Mouse (Mus musculus): Measurements from ENCODE around the gene Pkdcc.

Pkdcc gene

GRCm38 (mm10) chr17:83213228-83213915 lies 1.7 kb upstream of the Pkdcc start:
- no peak for DNase-seq

- DNase-seq = no peak
Observed at GRCm38 (mm10) chr17:83214161-83214592, 915 bp upstream of the Pkdcc start.

DNA sequence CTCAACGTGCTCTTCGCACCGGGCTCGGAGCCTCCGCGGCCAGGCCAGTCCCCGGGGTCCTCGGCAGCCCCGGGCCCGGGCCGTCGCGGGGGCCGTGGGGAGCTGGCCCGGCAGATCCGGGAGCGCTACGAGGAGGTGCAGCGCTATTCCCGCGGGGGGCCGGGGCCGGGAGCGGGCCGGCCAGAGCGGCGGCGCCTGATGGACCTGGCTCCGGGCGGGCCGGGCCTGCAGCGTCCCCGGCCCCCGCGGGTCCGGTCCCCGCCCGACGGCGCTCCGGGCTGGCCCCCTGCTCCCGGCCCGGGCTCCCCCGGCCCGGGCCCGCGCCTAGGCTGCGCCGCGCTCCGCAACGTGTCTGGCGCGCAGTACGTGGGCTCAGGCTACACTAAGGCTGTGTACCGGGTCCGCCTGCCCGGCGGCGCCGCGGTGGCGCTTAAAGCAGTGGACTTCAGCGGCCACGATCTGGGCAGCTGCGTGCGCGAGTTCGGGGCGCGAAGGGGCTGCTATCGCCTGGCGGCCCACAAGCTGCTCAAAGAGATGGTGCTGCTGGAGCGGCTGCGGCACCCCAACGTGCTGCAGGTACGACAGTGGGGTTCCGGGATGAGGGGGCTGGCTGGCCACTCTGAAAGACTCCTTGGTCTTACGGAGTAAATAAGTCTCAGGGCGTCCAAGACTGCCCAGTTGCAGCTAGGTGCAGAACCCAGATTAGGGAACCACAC lies 595 bp downstream of the Pkdcc start:
- DNase-seq = peak; percentile 22

- no peak for DNase-seq
Observed at GRCm38 (mm10) chr17:83216251-83216919, 1.3 kb downstream of the Pkdcc start.

DNA sequence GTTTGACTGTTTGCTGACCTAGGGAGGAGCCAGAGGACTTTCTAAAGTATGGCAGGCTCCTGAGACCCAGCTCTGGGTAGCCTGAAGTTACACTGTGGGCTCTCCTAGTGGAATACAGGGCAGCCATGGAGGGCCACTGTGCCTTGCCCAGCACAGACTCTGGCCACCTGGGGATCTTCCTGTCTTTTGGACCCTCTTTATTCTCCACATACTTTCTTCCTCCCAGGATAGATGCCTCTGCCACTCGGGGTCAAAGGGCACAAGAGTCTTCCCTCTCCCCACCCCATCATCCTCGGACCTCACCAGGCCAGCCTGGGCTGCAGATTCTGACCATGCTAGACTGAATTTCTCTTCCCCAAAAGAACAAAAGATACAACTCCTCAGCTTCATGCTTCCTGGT lies 3.1 kb downstream of the Pkdcc start:
- no peak for DNase-seq

DNA sequence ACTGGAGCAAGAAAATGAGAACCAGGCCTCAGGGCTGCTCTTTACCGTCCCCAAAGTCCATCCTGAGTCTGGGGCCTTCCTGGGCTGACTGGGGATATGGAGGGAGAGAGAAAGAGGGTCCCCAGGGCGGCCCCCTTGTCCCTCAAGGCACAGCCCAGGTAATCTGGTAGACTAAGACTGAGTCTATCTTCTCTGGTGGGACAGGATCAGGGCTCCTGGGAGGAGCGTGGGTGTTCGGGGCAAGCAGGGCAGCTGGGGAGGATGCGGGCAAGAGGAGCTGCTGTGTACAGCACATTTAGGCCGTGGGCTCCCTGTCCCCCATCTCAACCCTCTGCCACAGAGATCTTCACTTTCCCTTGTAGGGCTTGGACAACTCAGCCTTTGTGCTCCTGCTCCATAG lies 3.6 kb downstream of the Pkdcc start:
- DNase-seq = no peak

DNA sequence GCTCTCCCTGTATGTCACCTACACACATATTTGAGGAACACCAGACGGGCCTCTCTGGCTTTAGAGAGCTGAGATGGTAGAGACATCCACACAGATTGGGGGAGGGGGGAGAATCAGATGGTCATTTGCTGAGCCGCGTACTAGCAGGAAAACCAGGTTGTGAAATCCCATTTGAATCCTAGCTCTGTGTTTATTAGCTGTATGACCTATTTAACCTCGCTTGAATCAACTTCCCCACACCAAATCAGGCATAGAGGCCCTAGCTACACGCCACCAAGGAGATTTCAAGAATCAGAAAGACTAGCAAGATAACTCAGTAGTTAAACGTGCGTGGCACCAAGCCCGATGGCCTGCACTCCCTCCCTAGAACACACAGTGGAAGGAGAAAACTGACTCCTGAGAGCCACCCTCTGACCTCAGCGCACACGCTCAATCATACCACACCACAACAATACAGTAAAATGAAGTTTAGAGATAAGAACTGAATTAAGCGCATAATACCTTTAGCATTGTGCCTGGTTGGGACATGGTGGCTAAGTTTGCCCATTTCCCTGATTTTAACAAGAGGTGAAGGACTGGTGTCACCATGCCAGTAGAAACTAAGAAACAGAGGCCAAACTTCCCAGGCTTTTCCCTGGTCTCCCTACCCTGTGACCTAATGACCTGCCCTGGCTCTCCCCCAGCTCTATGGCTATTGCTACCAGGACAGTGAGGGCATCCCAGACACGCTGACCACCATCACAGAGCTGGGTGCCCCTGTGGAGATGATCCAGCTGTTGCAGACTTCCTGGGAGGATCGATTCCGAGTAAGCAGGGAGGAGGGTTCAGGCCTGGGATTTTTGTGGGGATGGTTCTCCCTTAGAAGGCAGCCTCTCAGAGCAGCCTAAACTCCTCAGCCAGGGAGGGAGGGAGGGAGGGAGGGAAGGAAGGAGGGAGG lies 4.5 kb downstream of the Pkdcc start:
- DNase-seq = no peak

GRCm38 (mm10) chr17:83220954-83221538 lies 6.0 kb downstream of the Pkdcc start:
- no peak for DNase-seq

DNA sequence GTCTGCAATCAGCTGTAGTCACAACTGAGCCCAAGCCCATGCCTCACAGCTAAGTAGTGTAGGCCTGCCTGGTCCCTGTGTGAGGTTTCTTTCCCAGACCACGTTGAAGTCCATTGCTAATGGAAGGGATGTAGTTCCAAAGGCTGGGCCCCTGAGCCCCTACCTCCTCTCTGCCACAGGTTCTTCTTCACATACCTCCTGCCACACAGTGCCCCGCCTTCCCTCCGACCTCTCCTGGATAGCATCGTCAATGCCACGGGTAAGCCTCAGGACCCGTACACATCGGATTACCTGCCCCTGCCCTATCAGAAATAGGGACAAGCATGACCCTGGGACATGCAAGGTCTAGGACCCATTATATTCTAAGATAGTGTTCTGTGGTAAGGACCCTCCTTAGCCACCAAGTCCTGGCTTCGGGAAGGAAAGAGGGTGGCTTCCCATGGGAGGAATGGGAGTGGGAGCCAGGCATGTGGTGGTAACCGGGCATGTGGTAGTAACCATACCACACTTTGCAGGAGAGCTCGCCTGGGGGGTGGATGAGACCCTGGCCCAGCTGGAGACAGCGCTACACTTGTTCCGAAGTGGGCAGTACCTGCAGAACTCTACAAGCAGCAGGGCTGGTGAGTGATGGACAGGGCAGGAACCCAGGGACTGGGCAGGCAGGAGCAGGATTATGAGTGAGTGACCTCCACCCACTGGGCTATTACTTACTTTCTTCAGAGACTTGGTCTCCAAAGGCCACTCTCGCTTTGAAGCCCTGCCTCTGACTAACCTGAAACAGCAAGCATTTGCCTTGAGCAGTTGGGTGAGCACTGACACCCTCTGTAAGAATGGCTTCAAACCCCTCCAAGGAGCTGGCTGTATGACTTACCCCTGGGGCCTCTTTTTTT lies 6.8 kb downstream of the Pkdcc start:
- DNase-seq = no peak

DNA sequence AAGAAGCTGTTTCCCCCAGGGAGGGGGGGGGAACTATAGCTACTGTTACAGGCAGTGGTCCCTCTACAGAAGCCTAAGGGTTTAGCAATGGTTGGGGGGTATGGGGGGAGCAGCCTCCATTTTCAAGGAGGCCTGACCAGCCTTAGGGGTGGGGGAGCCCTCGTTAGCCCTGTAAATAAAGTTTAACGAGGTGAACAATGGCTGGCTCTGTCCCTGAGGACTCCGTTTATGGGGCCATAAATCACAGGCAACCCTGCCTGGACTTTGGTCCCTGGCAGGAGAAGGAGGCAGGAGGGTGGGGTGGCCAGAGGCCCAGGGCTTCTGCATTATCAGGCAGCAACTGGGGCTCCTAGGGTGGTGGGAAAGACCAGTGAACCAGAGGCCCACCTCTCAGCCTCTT lies 7.6 kb downstream of the Pkdcc start:
- no peak for DNase-seq

DNA sequence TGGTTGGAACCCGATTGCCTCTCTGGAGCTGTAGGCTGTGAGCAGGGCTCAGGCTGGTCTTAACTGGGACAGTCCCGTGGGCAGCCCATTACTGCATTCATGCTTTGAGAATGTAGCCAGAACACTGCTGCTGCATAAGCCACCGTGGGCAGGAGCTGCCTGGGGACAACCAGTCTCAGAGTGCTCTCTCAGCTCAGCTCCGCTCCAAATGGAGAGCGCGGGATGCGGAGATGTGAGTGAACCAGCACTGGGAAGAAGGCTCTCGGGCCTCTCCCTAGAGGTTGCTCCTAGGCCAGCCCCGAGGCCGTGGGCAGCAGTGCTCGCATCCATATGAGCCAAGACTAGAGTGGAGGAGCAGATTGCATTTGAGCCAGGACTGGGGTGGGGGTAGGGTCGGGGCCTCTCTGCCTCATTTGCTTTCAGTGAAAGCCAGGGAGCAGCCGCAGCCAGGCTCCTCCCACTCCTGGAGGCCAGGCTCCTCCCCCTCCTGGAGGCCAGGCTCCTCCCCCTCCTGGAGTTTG lies 9.4 kb downstream of the Pkdcc start:
- DNase-seq = no peak

DNA sequence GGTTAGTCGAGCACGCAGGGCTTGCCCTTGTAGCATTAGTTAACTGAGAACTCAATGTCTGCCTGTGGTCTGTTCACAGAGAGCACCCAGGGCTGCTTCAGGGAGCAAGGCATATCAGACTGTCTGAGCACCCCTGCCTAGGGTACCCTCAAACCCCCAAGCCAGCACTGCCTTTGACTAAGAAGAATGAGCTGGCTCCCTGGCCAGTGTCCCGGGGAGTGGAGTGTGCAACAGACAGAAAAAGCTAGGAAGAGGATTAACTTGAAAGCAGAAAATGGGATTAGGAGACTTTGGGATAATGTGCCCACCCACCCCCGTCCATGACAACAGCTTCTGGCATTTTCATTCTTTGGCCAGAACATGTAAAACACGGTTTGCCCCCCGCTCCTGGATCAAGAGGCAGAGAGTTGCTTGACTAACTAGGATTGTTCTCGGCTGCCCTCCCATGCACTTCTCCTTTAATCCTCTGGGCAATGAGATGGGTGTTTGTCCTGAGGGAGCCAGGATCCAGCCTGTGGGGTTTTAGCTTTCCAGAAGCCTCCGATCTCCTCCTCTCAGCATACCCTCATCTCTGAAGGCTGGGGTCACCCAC lies 11.4 kb downstream of the Pkdcc start:
- DNase-seq = no peak

DNA sequence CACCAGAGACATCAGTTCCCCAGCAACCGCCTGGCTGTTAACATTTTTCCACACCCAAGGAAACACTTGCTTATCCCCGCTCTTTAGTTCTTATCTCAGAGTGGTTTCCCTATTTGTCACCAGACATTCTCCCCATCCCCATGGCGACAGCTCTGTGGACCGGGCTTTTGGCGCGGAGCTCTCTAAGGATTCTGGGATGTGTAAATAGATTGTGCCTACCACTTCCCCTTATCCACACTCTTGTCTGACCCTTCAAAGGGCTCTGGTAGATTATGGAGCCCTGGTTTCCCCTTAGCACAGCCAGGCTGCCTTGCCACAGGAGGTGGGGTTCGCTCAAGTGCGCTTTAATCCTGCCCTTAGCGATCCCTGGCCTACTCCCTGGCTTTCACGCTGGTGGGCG lies 16.3 kb downstream of the Pkdcc start:
- DNase-seq = no peak

GRCm38 (mm10) chr17:83235227-83235626 lies 20.1 kb downstream of the Pkdcc start:
- DNase-seq = peak; percentile 39

GRCm38 (mm10) chr17:83236202-83236601 lies 21.1 kb downstream of the Pkdcc start:
- DNase-seq = no peak

GRCm38 (mm10) chr17:83238123-83239058 lies 23.3 kb downstream of the Pkdcc start:
- DNase-seq = no peak

GRCm38 (mm10) chr17:83244502-83244901 lies 29.4 kb downstream of the Pkdcc start:
- DNase-seq = no peak

- DNase-seq = no peak
Observed at GRCm38 (mm10) chr17:83245460-83245859, 30.4 kb downstream of the Pkdcc start.

DNA sequence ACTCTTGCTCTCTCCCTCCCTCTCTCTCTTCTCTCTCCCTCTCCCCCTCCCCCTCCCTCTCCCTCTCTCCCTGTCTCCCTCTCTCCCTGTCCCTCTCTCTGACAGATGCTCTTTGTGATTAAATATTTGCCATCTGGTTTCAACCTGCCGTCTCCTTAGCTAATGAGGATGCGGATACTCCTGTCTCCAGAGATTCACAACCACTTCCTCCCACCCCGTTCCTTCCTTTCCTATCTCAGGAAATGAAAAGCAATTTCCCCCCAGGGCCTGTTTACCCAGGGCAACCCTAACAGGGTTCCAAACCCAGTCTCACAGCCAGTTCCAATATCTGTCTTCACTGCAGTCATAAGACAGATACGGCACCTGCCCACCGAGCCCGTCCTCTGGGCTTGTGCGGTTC lies 31.0 kb downstream of the Pkdcc start:
- DNase-seq = no peak

DNA sequence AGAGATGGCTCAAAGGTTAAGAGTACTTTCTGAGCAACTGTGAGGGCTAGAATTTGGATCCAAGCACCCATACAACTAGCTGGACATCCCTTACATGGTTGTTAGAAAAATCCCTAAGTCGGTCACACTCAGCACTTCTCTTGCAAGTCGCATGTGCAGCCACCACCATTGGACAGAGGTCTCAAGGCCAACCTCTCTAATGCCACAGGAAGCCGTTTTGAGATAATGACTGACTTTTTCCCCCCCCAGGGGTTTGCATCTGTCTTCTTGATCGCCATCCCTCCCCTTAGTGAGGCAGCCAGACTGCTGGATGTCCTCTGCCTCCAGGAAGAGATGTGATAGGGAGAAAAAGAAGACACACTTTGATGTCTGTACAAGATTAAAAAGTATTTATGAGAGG lies 32.1 kb downstream of the Pkdcc start:
- no peak for DNase-seq
